Mouse (Mus musculus) ZHBTc4 (cell line): Measurements from ENCODE around the gene Rdh5.
A peak's percentile ranks its signal among the peaks of the same experiment; 100 is the strongest.

ENCODE experiments used
- DNase-seq: peaks from one replicate; pipeline ENCODE4 v3.0.0-alpha.2; 2011; ENCODE audit warnings: low read depth, low spot score

Rdh5 gene

GRCm38 (mm10) chr10:128929638-128930378 lies 7.1 kb upstream of the Rdh5 start:
- no peak for DNase-seq

GRCm38 (mm10) chr10:128928356-128928755 lies 5.7 kb upstream of the Rdh5 start:
- no peak for DNase-seq

DNA sequence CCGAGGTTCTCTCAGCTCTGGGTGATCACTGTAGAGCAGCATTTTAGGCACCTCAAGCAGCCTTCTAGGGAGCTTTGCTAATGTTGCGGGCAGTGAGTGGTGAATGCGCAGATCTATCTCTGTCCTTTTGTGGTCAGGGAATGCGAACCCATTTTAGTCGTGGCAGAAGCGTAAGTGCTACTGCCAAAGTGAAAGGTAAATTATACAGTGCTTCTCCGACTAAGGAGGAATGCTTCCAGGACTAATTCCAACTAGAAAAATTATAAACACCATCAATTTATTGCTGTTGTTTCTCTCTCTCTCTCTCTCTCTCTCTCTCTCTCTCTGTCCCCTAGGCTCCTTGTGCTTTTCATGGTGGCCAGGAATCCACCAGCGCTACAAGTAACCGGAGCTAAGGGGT lies 1.2 kb upstream of the Rdh5 start, which contains the start of gene Bloc1s1:
Bloc1s1 (minus strand) TSS at position 101 of the 400 bp plus-strand sequence.
- DNase-seq: no peak

DNA sequence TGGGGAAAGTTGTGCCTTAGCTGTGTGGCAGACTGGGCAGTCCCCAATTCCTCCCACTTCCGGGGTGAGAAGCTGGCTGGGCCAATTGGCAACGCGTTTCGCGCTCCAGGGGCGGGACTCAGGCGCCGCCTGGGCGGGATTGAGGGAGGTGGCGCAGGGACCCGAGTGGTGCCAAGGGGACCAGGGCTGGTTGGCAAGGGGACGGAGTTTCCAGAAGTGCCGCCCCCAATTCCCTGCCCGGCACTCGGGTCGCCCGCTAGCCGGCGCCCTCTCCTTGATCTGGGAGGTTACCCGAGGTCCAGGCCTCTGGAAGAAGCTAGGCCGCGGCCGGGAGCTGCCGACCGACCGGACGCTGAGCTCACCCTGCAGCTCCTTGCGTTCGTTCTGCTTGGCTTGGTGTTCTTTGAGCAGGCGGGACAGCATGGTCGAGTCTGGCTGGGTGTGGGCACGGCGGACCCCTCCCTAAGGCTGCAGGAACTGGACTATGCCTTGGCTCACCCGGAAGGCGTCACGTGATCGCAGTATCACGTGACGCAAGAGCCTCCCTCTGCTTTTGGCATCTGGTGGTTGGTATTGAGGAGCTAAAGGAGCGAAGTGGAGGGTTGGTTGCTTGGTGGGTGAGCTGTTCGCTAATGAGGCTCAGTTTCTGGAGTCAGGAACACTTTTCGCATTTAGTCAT lies 464 bp upstream of the Rdh5 start:
- peak; percentile 98 for DNase-seq

- DNase-seq: no peak
Observed at GRCm38 (mm10) chr10:128921883-128922821, 536 bp downstream of the Rdh5 start.

- DNase-seq: no peak
Observed at GRCm38 (mm10) chr10:128921251-128921650, 1.4 kb downstream of the Rdh5 start.

DNA sequence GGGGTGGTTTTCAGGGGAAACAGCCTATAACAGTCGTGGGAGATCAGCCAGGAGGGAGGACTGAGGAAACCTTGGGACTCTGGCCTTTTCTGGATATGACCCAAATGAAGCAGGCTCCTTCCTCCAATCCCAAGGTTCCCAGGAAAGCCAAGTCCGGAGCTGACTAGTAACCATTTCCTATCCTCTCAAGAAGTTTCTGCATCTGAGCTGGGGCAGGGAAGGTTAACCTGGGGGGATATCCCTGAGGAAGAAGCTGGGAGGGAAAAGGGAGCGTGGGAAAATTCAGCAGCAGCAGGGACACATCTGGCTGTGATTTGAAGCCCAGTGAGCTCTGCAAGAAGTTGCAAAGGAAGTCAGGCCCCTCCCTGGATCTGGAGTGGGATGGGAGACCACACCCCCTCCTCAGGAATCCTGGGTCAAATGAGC lies 1.9 kb downstream of the Rdh5 start:
- DNase-seq: peak; percentile 67

DNA sequence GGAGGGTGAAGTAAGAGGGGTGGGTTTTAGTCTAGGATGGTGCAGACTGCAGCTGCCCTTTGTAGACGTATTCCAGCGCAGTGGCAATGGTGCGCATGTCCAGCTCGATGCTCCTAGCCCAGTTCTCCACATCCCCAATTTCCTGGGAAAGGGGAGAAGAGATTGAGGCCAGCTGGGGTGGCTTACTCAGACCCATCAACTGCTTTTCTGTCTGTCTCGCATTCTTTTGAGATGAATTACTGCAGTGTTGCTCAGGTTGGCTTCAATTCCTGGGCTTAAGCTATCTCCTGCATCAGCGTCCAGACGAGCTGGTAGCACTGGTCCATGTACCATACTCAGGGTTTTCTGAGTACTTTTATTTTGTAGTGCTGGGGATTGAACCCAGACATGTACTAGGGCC lies 2.7 kb downstream of the Rdh5 start:
- DNase-seq: no peak

DNA sequence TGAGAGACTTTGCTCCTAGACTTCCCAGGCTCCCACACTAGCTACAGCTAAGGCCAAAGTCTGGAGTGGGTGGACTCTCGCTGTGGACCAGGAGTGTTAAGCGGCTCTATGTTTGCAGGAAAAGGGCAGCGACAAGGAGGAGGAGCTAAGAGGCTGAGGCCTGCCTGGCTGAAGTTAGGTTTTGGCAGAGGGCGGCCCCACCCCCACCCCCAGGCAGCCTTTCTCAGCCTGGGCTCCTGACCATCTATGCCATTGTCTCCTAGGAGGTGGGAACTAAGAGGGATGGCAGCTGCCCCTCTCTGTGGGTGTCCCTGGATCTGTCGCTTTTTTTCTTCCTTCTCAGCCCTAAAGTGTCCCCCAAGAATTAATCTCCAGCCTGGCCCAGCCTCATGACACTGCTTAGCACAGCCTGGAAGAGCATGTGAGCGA lies 3.5 kb downstream of the Rdh5 start:
- peak; percentile 40 for DNase-seq

DNA sequence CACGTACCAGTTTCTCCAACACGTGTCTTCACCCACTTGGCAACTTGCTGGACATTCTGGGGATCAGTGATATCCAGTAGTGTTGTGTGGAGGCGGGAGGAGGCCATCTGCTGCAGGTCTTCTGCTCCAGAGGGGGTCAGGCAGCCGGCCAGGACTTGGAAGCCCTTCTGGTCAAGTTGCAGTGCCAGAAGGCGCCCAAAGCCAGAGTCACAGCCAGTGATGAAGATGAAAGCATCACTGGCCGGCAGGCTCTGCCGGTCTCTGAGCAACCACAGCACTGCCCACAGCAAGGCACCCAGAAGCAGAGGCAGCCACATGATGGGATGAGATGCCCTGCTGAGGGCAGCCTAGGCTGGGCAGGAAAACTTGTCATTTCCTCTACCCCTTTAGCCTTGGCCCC lies 4.4 kb downstream of the Rdh5 start:
- no peak for DNase-seq

- DNase-seq: no peak
Observed at GRCm38 (mm10) chr10:128917400-128917799, 5.3 kb downstream of the Rdh5 start.

DNA sequence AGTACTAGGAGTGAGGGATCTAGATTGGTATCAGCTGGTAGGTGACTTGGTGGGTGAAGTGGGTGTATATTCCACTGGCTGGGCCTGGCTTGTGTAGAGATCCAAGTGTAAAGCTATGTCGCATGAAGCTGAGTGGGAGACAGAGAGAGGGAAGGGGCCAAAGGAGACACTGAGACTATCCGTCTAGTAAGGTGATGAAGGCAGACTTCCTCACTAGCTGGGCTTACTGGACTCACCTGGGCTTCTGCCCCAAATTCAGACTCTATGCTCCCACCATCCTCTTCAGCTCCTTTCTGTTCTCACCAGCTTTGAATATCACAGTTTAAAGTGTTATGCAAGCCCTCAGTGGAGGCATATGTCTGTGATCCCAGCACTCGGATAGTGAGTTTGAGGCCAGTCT lies 6.0 kb downstream of the Rdh5 start:
- no peak for DNase-seq

DNA sequence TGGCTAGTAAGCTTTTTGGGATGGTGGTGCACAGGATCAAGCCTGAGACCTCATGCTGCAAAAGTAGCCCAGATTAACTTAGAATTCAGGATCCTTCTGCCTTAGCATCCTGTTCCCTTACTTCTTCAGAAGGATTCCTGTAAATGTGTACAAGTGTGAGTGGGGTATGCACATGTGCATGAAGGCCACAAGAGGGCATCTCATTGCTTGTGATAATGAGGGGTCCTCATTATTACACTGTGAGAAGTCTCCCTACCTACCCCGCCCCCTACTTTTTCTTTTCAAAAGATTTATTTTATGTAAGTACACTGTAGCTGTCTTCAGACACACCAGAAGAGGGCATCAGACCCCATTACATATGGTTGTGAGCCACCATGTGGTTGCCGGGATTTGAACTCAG lies 7.1 kb downstream of the Rdh5 start:
- no peak for DNase-seq

DNA sequence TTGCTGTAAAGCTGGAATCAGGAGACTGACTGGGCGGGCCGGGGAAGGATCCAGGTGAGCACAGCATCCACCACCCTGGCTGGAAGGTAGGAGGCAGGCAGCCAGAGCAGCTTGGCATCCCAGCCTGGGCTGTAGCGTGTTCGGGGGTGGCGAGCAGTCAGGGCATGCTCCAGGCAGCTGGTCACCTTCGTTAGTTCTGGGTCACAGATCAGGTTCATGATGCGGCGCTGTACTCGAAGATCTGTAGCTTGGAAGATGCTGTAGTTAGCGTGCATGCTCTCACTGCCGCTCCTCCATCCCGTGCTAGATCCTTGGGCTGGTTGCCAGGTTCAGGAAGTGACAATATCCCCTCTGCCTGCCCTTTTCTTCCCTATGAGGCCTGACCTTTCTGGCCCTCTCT lies 9.0 kb downstream of the Rdh5 start:
- no peak for DNase-seq

- peak; percentile 94 for DNase-seq
Observed at GRCm38 (mm10) chr10:128913219-128913618, 9.5 kb downstream of the Rdh5 start.

DNA sequence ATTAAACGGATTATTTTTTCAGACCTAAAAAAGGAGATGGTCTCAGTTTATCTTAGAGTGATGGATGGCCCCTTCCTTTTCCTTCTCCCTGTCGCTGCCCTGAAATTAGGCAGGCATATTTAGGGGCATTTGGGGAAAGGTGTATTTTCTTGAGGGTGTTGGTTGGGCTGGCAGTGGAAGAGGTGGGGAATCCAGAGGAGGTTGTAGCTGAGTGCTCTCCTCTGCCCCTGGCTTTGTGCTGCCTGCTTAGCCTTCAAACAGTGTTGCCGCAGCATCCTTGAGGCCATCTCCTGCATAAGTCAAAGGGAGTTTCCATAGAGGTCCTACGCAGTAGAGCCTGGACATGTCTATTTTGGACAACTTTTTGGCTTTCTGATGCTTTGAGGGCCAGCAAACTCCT lies 9.9 kb downstream of the Rdh5 start:
- DNase-seq: no peak

GRCm38 (mm10) chr10:128912268-128912667 lies 10.4 kb downstream of the Rdh5 start:
- no peak for DNase-seq

DNA sequence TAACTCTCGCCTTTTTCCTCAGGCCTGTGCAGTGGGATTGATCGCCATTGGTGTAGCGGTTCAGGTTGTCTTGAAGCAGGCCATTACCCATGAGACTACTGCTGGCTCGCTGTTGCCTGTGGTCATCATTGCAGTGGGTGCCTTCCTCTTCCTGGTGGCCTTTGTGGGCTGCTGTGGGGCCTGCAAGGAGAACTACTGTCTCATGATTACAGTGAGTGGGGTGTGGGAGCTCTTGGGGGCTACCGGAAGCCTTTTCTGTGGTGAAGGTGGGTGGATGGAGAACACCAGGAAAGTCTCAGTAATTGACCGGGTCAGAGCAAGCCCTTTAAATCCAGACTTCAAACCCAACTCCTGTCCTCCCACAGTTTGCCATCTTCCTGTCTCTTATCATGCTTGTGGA lies 11.3 kb downstream of the Rdh5 start:
- no peak for DNase-seq

GRCm38 (mm10) chr10:128910066-128910841 lies 12.4 kb downstream of the Rdh5 start:
- no peak for DNase-seq

- DNase-seq: peak; percentile 93
Observed at GRCm38 (mm10) chr10:128909567-128910028, 13.1 kb downstream of the Rdh5 start.

GRCm38 (mm10) chr10:128908778-128909448 lies 13.8 kb downstream of the Rdh5 start:
- no peak for DNase-seq
